Mouse (Mus musculus): Measurements from ENCODE around the gene Gmfg.

Gmfg gene

GRCm38 (mm10) chr7:28436932-28437570 lies at the start of gene Gmfg:
Gene Gmfg (plus strand): TSS chr7:28437447.
- DNase-seq (ENCODE audit: low read depth) = peak; percentile 94

- no peak for DNase-seq (ENCODE audit: low read depth)
Observed at GRCm38 (mm10) chr7:28390331-28390730, 46.9 kb upstream of the Gmfg start.

GRCm38 (mm10) chr7:28392429-28393271 lies 44.6 kb upstream of the Gmfg start, which contains the start of the genes Med29 and Paf1:
Gene Med29 (minus strand): TSS chr7:28392708.
Gene Paf1 (plus strand): TSS chr7:28392951.
- peak; percentile 97 for DNase-seq (ENCODE audit: low read depth)

- no peak for DNase-seq (ENCODE audit: low read depth)
Observed at GRCm38 (mm10) chr7:28393272-28393951, 43.8 kb upstream of the Gmfg start.

- DNase-seq (ENCODE audit: low read depth) = no peak
Observed at GRCm38 (mm10) chr7:28395425-28395824, 41.8 kb upstream of the Gmfg start.

GRCm38 (mm10) chr7:28398000-28398399 lies 39.2 kb upstream of the Gmfg start:
- peak; percentile 56 for DNase-seq (ENCODE audit: low read depth)

GRCm38 (mm10) chr7:28398696-28399340 lies 38.4 kb upstream of the Gmfg start:
- DNase-seq (ENCODE audit: low read depth) = no peak

GRCm38 (mm10) chr7:28401030-28401429 lies 36.2 kb upstream of the Gmfg start:
- DNase-seq (ENCODE audit: low read depth) = no peak

GRCm38 (mm10) chr7:28401942-28402341 lies 35.3 kb upstream of the Gmfg start:
- DNase-seq (ENCODE audit: low read depth) = no peak

GRCm38 (mm10) chr7:28410841-28411475 lies 26.3 kb upstream of the Gmfg start:
- DNase-seq (ENCODE audit: low read depth) = no peak

GRCm38 (mm10) chr7:28412826-28413225 lies 24.4 kb upstream of the Gmfg start:
- no peak for DNase-seq (ENCODE audit: low read depth)

GRCm38 (mm10) chr7:28417368-28417767 lies 19.9 kb upstream of the Gmfg start:
- DNase-seq (ENCODE audit: low read depth) = no peak

- no peak for DNase-seq (ENCODE audit: low read depth)
Observed at GRCm38 (mm10) chr7:28418096-28418670, 19.1 kb upstream of the Gmfg start.

GRCm38 (mm10) chr7:28419416-28419815 lies 17.8 kb upstream of the Gmfg start:
- no peak for DNase-seq (ENCODE audit: low read depth)

GRCm38 (mm10) chr7:28423018-28423417 lies 14.2 kb upstream of the Gmfg start:
- DNase-seq (ENCODE audit: low read depth) = no peak

- DNase-seq (ENCODE audit: low read depth) = no peak
Observed at GRCm38 (mm10) chr7:28427738-28428137, 9.5 kb upstream of the Gmfg start.

- no peak for DNase-seq (ENCODE audit: low read depth)
Observed at GRCm38 (mm10) chr7:28430512-28430911, 6.7 kb upstream of the Gmfg start.

GRCm38 (mm10) chr7:28432252-28432651 lies 5.0 kb upstream of the Gmfg start:
- no peak for DNase-seq (ENCODE audit: low read depth)

- peak; percentile 47 for DNase-seq (ENCODE audit: low read depth)
Observed at GRCm38 (mm10) chr7:28435660-28436259, 1.5 kb upstream of the Gmfg start.

- peak; percentile 99 for DNase-seq (ENCODE audit: low read depth)
Observed at GRCm38 (mm10) chr7:28436271-28436904, 859 bp upstream of the Gmfg start.

Measured in naive thymus-derived CD4-positive, alpha-beta T cell, adult 2 months (primary cell).